Mouse (Mus musculus) stomach, postnatal 0 days (tissue): ENCODE results near the gene Trim10.

ENCODE experiments used
- CTCF ChIP-seq: IDR thresholded peaks from 2 replicates; pipeline ENCODE4 v1.5.1; 2016; ENCODE audit warnings: antibody characterized with exemption, low read depth, mild to moderate bottlenecking, moderate library complexity
- EP300 ChIP-seq: optimal IDR thresholded peaks from 2 replicates; pipeline ENCODE3; 2016; ENCODE audit warnings: antibody characterized with exemption

DNA sequence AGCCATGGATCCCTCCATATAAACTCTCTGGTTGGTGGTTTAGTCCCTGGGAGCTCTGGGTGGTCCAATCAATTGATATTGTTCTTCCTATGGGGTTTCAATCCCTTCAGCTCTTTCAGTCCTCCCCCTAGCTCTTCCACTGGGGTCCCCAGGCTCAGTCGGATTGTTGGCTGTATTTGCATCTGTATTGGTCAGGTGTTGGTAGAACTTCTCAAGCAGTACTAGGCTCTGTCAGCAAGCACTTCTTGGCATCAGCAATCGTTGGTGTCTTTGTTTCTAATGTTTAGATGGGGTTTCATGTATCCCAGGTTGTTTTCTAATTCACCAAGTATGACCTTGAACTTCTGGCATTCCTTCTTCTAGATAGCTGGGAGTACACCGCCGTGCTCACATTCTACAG lies 36.7 kb upstream of the Trim10 start:
- TF ChIP-seq CTCF, result no peak
- no peak for TF ChIP-seq EP300
